Mouse (Mus musculus) WW6 (cell line): ENCODE measurements at regions not wholly inside any gene's neighbourhood (a gene's known extent, or its start where the extent isn't known, plus 50 kb on each side); places are given as distances from the start of the nearest gene placed in this dataset.

ENCODE experiments used
- DNase-seq: peaks from one replicate; pipeline ENCODE4 v3.0.0-alpha.2; 2013; ENCODE audit warnings: low read depth, low spot score

DNA sequence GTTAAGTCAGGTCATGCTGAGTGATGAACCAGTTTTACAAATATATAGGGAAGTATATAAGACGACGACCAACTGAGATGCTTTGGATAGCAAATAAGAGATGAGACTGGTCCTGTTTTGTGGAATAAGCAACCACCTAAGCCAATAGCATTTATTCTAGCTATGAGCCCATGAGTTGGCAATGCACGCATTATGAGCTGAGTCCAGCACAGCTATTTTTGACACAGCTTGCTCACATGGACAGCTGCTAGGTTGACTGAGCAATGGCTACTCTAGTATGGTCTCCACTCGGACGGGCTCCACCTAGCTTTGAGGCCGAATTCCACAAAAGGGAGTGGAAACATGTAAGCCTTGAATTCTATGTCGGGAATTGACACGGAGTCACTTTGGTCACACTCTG lies 146.1 kb upstream of the Dyrk2 start:
- DNase-seq: no peak

DNA sequence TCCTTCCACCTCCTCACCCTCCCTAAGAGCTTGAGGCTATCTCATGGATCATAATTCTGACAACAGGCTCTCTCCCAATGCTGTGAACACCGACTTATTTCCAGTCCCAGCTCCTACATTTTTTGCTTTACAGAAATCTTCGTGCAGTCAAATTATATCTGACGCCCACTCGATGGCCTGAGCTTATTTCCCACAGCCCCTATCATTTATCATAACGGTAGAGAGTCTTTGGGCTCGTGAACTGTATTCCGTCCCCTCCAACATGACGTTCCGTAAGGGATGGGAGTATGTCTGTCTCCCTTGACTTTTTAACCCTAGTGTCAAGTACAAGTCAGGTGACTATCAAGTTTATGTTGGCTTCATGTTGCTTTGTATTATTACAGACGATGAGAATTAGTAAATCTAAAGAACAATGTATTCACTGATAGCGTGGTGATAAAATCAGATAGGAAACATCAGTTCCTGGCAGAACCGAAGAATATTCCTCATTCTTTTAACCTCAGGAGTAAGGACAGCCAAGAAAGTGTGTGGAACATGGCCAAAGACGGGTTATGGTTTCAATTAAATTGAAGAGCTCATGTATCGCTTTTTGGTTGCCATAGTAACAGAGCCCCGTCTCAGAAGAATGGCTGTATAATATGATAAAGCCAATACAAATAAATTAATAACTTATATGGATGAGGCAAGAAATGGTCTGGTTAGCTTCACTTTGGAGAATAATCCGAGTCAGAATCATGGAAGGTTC lies 145.5 kb upstream of the Dyrk2 start:
- no peak for DNase-seq

DNA sequence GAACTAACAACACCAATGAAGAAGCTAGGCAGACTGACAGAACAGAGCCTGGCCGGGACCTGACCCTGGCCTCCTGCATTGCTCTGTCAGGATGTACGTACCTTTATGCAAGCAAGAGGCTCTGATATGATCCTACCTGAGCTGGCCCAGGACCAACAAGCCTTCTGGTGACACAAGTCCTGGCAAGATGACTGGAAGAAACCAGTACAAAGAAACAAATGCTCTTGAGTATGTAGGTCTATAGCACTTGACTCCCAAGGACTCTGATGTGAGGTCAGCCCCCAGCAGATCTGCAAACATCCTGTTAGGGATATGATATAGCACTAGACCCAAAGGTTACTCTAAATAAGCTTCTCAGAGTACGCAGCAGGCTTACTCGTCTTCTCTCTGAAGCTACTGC lies 144.7 kb upstream of the Dyrk2 start:
- no peak for DNase-seq

DNA sequence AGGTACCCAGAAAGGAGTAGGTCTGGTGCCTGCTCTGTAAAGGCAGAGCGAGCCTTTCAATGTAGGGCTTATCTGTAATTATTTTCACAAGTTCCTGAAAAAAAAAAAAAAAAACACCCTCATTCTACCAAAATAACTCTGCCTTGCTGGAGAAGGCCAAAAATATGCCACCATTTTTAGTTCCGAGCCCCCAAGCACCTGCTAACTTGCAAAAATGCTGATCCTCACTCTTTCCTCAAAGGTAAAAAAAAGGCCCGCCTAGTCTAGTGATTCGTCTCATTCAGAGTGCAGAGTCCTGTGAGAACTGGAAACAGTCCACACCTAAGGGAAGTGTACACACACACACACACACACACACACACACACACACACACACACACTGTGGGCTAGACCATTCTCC lies 143.7 kb upstream of the Dyrk2 start:
- no peak for DNase-seq

DNA sequence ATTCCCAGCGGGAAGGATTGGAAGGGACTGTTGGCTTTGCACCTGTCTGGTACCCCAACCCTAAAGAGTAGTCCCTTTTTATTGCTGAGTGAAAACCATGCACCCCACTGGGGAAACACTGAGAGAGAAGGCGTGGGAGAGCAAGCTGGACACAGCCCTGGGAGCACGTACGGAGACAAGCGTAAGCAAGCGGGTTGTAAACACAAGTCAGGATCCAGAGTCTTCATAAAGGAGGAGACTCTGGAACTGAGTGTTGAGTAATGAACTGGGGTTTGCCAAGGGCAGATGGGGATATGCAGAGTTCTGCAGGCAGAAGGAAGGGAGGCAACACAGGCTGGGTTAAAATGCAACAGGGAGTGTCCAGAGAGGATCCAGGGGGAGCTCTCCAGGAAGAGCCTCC lies 141.5 kb upstream of the Dyrk2 start:
- no peak for DNase-seq

DNA sequence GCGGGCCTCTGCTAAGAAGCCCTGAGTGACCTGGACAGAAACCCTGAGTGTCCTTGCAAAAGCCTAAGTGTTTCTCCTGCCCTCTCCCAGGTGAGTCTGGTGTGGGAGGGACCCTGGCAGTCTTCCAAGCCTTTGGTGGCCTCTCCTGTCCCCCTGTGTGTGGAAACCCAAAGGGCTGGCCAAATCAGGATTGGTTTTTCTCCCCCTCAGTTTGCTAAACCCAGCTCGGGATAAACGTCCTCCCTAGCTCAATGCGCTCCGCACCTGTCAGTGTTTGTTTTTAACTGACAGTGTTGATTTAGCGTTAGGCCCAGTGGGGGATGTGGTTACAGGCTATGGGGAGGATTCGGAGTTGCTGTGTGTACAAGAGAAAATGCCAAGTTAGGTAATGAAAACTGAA lies 140.9 kb upstream of the Dyrk2 start:
- DNase-seq: no peak

DNA sequence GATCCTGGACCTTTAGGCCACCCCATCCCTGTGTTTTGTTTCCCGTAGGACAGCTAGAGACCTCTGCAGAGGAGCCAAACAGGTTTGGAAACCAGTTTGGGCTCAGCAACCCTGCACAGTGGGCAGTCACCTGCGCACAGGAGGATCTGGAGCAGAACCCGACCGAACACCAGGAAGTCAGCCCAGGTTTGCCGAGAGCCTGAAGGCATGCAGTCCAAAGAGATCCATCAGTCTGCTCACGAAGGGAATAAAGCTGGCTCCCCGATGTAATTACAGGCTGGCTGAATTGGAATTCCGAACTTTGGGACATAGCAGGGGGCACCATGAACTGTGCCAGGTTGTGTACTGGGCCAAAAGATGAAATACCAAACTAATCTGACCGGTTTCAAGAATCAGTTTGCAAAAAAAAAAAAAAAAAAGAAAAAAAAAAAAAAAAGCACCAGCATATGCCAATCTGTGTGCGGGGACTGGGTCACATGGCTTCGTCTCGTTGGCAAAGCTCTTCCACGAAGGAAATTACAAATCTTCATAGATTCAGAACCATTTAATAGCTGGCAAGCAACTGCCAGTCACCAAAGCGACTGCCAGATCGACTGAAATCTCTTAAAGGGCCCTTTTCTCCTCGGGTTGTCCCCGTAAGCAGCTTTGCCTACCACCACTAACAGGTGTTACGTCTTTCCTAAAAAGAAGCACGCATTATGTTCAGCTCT lies 137.0 kb upstream of the Dyrk2 start:
- DNase-seq: no peak

DNA sequence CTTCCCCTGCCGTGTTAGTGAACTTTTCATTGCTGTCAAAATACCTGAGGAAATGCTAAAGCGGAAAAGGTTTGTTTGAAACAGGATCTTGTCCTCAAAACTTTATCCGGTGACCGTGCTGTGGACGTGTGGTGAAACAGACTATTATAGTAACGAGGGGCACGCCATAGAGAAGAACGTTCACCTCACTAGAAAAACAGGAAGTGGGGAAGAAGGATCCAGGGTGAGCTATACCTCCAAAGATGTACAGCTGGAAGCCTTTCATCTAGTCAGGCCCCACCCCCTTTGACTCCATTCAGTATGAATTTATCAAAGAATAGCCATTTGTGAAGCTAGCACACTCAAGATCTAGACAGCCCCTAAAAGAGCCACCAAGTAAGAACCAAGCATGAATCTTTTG lies 135.5 kb upstream of the Dyrk2 start:
- DNase-seq: no peak

DNA sequence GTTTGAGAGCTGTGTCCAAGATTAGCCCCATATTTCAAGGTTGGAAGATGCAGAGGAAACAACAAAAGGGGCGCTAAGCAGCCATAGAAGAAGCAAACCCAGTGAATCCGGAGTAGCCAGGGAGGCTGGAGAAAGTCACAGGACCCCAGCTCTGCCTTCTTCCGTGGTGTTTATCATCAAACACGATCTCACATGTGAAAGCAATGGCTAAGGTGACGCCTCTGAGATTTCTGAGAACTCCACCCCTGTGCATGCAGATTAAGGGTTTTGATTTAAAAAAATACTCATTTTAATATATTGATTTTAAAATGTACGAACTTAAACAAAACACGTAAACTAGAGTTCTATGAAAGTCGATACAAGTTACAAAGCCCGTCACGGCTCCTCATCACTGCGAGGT lies 134.4 kb upstream of the Dyrk2 start:
- DNase-seq: no peak

DNA sequence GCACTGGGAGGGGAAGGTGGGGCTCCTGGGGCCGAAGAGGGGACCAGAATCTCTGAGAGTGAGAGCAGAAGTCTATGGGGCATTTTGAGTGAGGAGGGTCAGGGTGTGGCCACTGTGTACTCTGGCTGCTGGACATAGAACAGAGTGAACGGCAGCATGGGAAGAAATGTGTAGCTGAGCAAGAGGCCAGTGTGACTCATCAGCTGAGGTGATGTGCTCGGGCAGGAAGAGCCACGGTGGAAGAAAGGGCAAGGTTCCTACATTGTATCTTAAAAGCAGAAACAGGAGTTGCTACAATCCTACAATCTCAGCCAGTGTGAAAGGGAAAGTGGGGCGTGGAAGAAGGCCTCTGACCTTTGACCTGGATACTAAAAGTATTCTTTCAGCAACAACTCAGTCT lies 133.8 kb upstream of the Dyrk2 start:
- DNase-seq: no peak

DNA sequence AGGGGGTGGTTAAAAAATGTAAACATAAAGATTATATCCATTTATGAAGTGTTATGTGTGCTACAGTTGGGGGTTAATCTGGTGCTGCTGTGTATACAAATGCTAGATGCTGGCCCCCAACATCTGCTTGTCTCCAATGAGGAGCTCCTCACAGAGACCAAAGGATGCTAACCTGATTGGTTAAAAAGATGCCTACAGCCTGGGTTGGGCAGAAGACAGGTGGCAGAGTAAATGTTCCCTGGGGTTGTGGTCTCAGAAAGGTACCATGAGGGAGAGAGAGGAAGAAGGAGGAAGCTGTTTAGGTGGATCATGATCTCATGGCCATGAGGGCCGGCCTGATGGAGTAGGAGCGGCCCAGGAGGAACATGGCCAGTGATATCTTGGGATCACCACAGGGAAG lies 133.0 kb upstream of the Dyrk2 start:
- DNase-seq: no peak

DNA sequence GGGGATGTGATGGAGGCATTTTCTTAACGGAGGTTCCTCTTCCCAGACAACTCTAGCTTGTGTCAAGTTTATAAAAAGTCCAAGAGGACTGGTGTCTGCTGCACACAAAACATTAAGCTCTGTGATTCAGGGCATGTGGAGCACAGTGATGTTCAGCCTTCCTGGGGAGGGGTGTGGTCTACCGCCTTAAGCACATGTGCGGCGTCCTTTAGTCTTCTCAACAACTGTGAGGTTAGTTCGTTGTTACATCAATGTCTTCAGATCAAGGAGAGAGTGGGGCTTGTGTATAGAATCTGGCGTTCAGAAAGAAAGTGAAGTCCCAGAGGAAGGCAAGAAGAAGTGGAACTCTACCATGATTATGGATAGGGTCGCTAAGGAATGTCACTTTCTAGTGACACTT lies 131.9 kb upstream of the Dyrk2 start:
- DNase-seq: no peak

DNA sequence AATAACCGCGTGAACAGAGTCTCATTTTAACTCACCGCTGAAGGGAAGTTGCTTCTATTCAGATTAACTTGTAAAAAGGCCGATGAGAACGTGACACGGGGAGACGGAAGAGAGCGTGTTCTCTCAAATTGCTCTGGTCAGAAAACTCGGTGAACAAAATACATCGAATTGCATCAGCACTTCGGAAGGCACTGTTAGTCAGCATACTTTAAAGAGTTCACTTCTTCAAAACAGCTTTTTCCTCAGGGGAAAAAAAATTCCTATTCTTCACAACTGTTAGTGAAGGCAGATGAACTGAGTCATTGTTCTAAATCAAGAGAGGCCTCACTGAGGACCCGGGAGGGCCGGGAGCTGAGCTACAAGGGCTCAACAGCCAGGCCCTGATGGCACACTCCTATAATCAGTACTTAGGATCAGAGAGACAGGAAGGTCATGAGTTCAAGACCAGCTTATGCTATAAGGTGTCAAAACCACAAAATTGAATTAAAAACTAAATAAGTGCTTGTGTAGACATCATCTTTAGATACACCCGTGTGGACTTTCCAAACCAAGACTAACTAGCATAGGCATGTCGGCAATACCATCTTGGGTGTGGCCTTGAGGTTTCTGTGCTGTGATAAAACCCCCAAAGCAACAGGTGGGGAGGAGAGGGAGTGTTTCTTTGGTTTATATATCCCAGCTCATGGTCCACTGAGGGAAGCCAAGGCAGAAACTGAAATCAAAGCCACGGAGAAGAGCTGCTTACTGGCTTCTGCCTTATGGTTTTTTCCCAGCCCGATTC lies 131.2 kb upstream of the Dyrk2 start:
- DNase-seq: no peak

DNA sequence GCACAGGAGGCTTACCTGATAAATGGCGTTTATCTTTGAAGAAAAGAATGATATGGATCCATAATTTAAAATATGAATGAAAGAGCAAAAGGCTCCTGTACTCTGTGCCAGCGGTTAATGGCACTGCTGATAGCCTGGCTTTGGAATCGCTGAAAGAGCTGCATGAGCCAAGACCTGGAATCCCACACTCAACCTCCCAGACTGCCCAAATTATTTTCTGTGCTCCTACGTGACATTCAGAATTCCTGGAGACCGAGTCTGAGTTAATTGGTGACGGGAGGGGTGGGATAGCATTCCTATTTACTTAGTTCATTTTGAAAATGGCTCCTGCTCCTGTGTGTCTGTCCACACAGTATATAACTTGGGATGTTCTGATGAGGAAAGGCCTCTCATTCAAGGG lies 129.0 kb upstream of the Dyrk2 start:
- DNase-seq: no peak

DNA sequence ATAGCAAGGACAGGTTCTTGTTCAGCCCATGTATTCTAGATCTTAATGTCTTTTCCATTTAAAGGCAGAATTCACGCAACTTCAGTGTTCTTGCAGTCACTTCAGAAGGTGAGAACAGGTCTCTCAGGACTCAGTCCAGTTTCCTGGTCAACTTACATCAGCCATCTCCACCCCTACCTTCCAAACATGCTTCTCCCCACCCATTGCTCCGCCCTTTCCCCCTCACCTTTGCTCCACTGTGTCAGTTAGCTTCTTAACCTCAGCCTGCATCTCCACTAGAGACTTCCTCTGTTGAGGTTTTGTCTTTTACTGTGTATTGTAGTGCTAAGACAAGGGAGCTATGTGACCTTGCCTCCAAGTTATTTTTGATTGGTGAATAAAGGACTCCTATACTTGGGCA lies 127.0 kb upstream of the Dyrk2 start:
- DNase-seq: no peak

DNA sequence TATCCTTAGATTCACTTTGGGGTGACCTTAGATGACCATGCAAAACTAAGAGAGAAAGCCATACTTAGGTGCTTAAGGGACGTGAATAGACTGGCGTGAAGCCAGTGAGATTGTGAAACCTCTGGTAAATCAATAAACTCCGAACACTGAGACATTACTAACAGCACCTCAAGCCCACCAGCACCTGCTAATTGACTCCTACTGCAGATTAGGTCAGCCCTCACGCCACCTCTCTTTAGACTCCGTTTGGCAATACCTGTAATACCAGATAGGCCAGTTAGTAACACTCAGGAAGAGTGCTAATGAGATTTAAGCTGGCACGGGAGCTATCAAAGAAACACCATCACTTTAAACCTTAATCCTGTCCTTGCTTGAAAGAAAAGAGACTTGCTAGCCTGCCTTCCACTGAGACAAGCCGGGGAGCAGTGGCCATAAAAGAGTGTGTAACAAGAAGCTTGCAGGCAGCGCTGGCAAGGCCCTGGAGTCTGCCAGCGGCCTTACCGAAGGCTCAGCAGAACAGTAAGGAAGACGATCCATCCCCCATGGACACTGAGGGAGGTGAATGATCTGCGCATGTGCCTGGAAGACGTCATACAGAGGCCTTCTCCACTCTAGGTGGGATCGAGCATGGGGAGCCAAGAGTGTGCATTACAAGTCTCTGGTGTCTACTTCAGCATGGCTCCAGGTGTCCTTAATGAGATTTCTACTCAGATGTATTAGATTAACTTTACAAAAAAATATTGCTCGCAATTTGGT lies 124.0 kb upstream of the Dyrk2 start:
- no peak for DNase-seq

DNA sequence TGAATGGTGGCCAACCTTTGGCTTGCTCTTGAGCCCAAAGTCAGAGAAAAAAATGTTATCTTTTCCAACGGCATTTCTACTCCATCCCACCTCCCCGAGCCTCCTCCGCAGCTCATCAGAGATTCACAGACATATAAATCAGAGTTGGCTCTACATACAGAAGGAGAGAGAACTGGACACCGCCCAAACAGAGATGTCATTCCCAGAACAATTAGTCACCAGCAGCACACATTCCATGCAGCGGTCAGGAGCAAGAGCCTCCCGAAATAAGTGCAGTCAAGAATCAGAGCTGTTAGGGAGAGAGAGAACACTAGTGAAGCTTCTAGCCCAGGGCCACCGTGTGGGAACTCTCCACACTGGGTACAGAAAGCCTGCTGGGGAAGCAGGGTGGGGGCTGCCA lies 121.2 kb upstream of the Dyrk2 start:
- no peak for DNase-seq

DNA sequence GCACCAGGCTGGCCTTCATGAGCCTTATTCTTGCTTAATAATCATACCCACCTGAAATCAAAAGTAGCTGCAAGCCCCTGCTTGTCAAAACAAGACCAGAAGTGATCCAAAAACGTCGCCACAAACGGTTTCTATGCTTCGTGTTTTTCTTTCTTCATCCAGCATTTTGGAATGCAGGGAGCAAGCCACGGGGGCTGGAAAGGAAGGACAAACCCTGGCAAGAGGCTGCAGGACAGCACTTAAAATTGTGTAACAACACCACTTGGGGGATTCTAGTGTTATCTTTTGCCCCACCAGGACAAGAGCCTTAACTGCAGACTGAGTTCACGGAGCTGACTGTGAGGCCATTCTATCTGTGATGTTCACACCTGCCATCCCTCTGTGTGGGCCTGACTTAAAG lies 120.5 kb upstream of the Dyrk2 start:
- DNase-seq: no peak

DNA sequence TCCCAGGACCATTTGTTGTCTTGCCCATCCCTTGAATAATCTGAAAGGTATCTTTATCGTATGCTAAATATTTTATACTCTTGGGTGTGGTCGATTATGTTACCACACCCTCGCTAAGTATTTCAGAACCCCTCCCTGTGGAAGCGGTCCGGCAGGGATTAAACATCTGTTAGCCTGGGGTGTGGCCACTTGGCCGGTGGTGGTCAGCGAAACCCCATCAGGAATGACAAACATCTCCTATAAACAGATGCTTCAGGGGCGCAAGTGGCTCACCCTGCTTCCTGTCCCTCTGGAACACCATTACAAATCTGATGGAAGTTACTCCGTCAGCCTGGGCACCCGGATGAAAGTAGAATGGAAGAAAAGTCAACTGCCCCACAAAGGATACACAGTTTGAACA lies 119.8 kb upstream of the Dyrk2 start:
- DNase-seq: no peak

DNA sequence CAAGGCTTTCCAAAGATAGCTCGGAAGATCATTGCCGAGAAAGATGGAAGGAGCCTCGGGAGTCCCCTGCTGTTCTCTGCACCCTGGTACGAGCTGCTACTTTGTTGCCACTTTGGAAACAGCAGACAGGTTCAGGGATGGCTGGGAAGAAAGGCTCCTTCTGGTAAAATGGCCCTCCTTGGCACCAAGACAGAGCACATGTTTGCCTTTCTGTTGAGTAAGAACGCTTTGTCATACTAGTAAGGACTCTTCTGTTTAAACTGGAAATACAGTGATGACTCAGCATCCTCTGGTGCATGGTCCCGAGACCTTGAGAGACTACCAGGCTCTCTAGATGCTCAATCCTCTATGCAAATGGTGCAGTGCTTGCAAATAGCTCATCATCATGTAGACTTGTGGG lies 118.2 kb upstream of the Dyrk2 start:
- DNase-seq: no peak

DNA sequence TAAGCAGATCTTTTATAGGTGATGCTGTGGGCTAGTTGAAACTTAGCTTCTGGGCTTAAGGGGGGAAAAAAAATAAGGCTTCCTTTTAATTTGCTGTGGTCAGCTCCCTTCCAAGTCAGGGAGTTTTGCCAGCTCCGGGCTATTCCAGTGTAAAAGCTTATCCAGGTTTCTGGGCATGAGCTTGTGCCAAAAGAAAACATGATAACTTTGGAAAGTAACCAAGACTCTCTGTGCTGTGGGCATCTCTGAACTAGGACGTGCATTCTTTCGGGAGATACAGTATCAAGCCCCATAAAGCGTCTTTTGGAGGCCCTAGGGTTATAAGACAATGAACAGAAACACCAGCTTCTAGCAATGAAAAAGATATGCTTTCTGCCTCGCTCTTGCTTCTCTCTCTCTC lies 114.6 kb upstream of the Dyrk2 start:
- DNase-seq: no peak

DNA sequence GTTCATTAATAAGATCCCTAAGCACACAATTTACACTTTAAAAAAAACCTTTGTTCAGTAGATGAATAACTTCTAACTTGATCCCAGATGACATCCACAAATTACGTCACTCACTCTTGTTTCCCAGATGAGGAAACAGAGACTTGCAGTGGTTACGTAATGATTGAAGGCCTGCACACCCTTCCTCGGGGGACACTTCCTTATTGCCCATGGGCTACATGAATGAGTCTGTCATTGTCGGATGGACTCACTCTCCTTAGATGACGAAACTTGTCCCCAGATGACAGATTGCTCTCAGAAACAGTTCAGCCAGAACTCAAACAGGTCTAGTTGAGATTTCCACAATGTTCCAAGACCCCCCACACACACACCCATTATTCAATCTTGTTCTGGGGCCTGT lies 111.4 kb upstream of the Dyrk2 start:
- no peak for DNase-seq
